Mouse (Mus musculus) testis, adult 2 months (tissue): ENCODE measurements around the gene Tmem189. TPM values are rescaled to one million over a fixed set of nuclear protein-coding genes. Genes with fewer than 3 reads are reported as not detected.
A peak's percentile ranks its signal among the peaks of the same experiment; 100 is the strongest.

Experiments
- H3K27ac ChIP-seq: fragments of 200-500 bp; 2 replicates; pipeline ENCODE4 v1.5.1; 2012; ENCODE audit warnings: low read depth, low read length; ENCODE audit not compliant: control insufficient read depth, insufficient read depth
- H3K27me3 ChIP-seq: fragments of 200-500 bp; 2 replicates; pipeline ENCODE4 v1.6.1; 2012; ENCODE audit warnings: mild to moderate bottlenecking, low read length, moderate library complexity; ENCODE audit not compliant: control insufficient read depth, insufficient read depth
- H3K36me3 ChIP-seq: fragments of 200-500 bp; 2 replicates; pipeline ENCODE4 v1.6.1; 2012; ENCODE audit warnings: mild to moderate bottlenecking, low read length; ENCODE audit not compliant: control insufficient read depth, insufficient read depth
- H3K4me1 ChIP-seq: fragments of 200-500 bp; 2 replicates; pipeline ENCODE4 v1.6.1; 2012; ENCODE audit warnings: low read length; ENCODE audit not compliant: control insufficient read depth, insufficient read depth
- H3K4me3 ChIP-seq: fragments of 200-500 bp; 2 replicates; pipeline ENCODE4 v1.5.1; 2012; ENCODE audit warnings: low read depth, mild to moderate bottlenecking, low read length, moderate library complexity, mixed read lengths; ENCODE audit not compliant: control insufficient read depth
- CTCF ChIP-seq: fragments of 200-500 bp; IDR thresholded peaks from 2 replicates; pipeline ENCODE4 v1.5.1; 2012; ENCODE audit warnings: low read depth, mild to moderate bottlenecking, inconsistent platforms, low read length, moderate library complexity; ENCODE audit not compliant: control insufficient read depth, insufficient read depth, insufficient replicate concordance
- POLR2A ChIP-seq: fragments of 200-500 bp; IDR thresholded peaks from 2 replicates; pipeline ENCODE4 v1.6.1; 2012; ENCODE audit warnings: low read depth, mild to moderate bottlenecking, inconsistent platforms, low read length, moderate library complexity; ENCODE audit not compliant: control insufficient read depth
- polyA plus RNA-seq: library from polyadenylated mRNA; depleted of rRNA; stranded (reverse); fragments of >200 nt; gene quantifications from 2 replicates; pipeline ENCODE4 v1.2.3, GENCODE M21; 2012

Tmem189 gene
- polyA plus RNA-seq, 1 experiment, result 97.4 TPM

DNA sequence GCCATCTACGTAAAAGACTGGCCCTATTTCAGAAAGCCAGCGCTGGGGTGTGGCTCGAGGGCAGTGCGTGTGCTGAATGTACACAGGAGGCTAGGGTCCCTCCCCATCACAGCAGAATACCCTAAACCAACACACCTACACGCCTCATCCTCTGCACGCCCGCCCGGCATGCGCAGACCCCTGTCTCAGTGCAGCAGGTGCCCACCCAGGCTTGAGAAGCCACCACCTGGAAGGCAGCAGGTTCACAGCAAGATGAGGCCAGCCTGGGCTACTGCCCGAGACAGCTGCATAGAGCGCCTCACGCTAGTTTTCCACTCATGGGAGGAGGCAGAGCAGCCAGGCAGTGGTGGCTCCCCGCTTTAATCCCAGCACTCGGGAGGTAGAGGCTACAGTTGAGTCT, 77.5 kb downstream of the Tmem189 start:
- no peaks in the 10 kb centered on the region for H3K36me3 ChIP-seq
- no peaks in the 10 kb centered on the region for H3K4me1 ChIP-seq

DNA sequence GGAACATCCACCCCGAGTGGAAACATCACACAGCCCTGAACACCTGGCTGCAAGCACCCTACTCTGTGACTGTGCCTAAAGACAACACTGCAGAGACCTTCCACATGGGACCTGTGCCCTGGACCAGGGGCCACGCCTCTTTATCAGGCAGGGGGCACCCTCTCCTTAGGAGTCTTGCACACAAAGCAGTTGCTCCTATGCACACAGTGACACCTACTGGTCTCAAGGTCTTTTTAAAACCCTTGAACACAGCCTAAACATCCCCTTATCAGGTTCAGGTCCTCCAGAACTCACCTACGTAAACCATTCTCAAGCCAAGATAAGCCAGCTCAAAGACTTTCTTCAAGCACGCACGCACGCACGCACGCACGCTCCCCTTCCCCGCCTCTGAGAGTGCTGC, 78.3 kb downstream of the Tmem189 start:
- TF ChIP-seq POLR2A (no peak), CTCF (no peak)
- Histone ChIP-seq H3K27ac (no peak overlapping the region), H3K27me3 (no peaks in the 10 kb centered on the region), H3K4me1 (no peaks in the 10 kb centered on the region), H3K4me3 (no peak overlapping the region), H3K36me3 (no peaks in the 10 kb centered on the region)

More for the DNA sequence above, 77.5 kb downstream of the Tmem189 start:
- no peaks in the 10 kb centered on the region for H3K27me3 ChIP-seq
- no peak overlapping the region for H3K4me3 ChIP-seq
- no peak for TF ChIP-seq POLR2A
- no peak for TF ChIP-seq CTCF
- H3K27ac ChIP-seq, result no peak overlapping the region

DNA sequence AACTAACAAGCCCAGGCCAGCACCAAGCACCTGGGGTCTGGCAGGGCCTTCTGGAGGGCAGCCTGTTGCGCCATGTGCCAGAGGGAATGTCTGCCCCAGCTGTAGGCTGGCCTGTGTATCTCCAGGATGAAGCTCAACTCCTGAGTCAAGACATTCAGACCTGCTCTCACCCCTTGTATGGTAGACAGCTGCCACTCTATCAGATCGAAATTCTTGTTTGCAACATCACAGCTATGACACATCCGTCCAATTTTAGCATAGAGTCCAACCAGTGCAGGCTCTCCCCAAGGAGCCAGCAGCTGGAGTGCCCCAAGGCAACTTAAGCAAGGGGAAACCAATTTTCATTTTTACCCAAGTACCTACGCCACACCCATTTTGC, 82.9 kb downstream of the Tmem189 start:
- Histone ChIP-seq H3K27ac (no peak overlapping the region), H3K4me3 (no peak overlapping the region)

DNA sequence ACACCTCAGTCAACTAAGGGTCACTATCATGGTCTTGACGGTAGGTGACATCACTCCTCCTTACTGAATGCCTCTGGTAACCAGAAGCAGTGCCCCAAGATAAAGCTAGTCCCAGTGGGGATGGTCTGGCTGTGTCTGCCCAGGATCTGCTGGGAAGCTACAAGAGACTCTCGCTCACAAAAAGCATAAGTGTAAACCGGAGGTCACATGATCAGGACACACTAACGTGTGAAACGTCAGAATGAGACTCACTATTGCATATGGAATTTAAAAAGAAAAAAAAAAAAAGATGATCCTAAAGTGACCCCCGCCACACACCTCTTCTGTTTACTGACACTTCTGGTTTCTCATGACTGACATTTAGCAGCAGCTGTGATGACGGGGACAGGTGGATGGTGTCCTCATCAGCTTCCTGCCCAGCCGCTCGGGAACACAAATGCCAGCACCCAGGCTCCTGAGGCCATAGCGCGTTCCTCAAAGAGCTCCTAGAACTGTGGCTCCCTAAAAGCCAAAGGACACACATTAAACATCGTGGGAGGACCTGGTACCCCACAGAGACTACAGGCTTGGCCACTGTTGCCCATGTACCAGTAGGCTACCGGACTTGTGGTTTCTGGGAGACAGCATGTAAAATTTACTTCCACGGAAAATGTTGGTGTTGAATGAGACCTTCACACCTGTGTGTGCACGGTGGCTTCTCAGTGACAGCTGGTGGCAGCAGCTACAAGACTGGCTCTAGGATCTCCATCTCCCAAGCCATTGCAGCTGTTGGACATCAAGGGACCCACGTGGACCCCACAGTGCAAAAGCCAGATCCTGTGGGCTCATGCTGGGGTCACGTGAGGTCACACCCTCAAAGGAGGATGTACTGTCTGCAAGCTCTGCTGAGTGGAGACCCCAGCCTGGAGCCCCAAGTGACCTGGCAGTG, 83.5 kb downstream of the Tmem189 start:
- H3K36me3 ChIP-seq, result no peaks in the 10 kb centered on the region
- TF ChIP-seq POLR2A (no peak), CTCF (no peak)
- no peaks in the 10 kb centered on the region for H3K27me3 ChIP-seq
- H3K4me1 ChIP-seq, result no peaks in the 10 kb centered on the region
- no peak overlapping the region for H3K27ac ChIP-seq
- H3K4me3 ChIP-seq, result no peak overlapping the region

More for the DNA sequence above, 82.9 kb downstream of the Tmem189 start:
- TF ChIP-seq CTCF (no peak), POLR2A (no peak)
- H3K4me1 ChIP-seq, result no peaks in the 10 kb centered on the region
- no peaks in the 10 kb centered on the region for H3K36me3 ChIP-seq
- H3K27me3 ChIP-seq, result no peaks in the 10 kb centered on the region

DNA sequence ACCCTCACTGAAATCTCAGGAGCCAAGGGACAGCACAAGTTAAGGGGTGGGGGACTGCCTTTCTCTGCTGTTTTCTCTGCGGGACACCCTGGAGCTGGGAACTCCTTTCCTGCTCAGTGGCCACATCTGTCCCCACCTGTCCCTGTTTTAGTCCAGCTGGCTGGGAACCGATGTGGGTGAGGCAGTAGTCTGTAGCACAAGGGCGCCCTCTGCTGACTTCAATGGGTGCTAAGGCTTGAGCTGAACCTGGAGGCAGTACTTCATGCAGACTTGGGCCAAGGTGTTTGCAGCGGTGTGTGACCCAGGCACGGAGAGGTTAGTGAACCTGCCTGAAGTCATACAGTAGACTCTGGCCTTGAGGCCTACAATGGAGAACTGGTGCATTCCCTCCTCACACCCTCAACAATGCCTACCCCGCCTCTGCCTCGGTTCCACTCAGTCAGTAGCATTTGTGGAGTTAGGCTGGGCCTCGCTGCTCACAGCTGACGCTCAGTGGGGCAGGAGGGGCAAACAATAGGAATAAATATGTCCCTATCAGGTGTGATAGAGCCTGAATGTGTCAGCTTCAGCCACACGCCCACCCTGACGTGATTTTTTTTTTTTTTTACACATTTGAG, 84.3 kb downstream of the Tmem189 start:
- Histone ChIP-seq H3K36me3 (no peaks in the 10 kb centered on the region), H3K4me3 (no peak overlapping the region), H3K27me3 (no peaks in the 10 kb centered on the region), H3K4me1 (no peaks in the 10 kb centered on the region), H3K27ac (no peak overlapping the region)
- TF ChIP-seq POLR2A (no peak), CTCF (peak; percentile 83; the same call in 1 of the 2 replicates)

DNA sequence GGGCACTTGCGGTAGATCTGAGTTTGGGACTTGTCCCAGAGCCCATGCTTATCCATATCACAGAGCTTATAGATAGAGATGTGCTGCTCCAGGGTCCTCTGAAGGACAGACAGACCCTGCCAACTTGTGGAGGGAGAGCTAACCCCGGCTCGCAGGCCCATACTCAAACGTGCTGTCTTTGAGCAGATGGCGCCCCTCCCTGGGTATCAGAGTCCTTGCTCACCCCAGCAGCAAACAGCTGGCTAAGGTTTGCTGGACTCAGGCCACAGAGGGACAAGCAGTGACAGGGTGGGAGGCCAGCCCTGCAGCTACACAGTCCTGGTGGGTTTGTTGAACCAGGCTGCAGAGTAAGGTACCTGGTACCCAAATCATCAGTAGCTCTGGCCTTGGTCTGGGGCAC, 86.6 kb downstream of the Tmem189 start:
- H3K4me3 ChIP-seq, result no peak overlapping the region
- TF ChIP-seq CTCF (peak; percentile 25; the same call in 1 of the 2 replicates), POLR2A (no peak)
- H3K4me1 ChIP-seq, result peaks cover 1% of the 10 kb centered on the region
- H3K36me3 ChIP-seq, result no peaks in the 10 kb centered on the region
- H3K27ac ChIP-seq, result no peak overlapping the region
- H3K27me3 ChIP-seq, result no peaks in the 10 kb centered on the region

DNA sequence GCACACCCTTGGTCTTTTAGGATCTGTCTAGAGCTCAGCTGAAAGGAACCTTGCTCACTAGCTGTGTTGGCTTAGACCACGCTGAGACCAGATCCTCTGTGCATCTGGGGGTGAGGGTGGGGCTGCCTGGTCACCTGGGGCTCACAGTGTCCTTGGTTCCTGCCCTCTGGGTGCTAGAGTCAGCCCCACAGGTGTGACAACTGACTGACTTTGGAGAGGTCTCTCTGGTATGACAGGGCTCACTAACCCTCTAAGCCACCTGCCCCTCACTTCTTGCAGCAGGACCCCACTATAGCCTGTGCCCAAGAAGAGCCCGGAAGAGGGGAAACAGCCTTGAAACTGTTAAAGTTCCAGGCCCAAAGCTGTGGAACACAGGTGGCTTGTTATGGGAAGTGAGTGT, 87.3 kb downstream of the Tmem189 start:
- H3K4me1 ChIP-seq, result peaks cover 6% of the 10 kb centered on the region
- TF ChIP-seq CTCF (no peak), POLR2A (no peak)
- H3K36me3 ChIP-seq, result no peaks in the 10 kb centered on the region
- no peak overlapping the region for H3K27ac ChIP-seq
- H3K27me3 ChIP-seq, result no peaks in the 10 kb centered on the region
- H3K4me3 ChIP-seq, result no peak overlapping the region
